Mouse (Mus musculus) CH12.LX (cell line): ENCODE results near the gene Muc13.

ENCODE experiments used
- CHD1 ChIP-seq: IDR thresholded peaks from 2 replicates; pipeline ENCODE4 v1.6.1; 2012; ENCODE audit warnings: low read depth, low read length, improper control_type of control experiment, inconsistent platforms
- CTCF ChIP-seq, 2 experiments: IDR thresholded peaks in 1 of 2; conservative IDR thresholded peaks in 1 of 2; 2 replicates each; pipeline ENCODE4 v1.5.1; 2011 to 2012; ENCODE audit warnings: low read depth in 2 of 2, low read length in 2 of 2, improper control_type of control experiment in 1 of 2, inconsistent platforms in 1 of 2, mild to moderate bottlenecking in 1 of 2, moderate library complexity in 1 of 2
- KAT2A ChIP-seq: IDR thresholded peaks from 2 replicates; pipeline ENCODE4 v1.6.1; 2012; ENCODE audit warnings: low read length, improper control_type of control experiment, inconsistent platforms; ENCODE audit not compliant: insufficient replicate concordance
- POLR2AphosphoS2 ChIP-seq: IDR thresholded peaks from 2 replicates; pipeline ENCODE4 v1.6.1; 2011; ENCODE audit warnings: low read depth, low read length, improper control_type of control experiment
- ZNF384 ChIP-seq: IDR thresholded peaks from 2 replicates; pipeline ENCODE4 v1.6.1; 2012; ENCODE audit warnings: low read depth, low read length, improper control_type of control experiment, inconsistent platforms

- TF ChIP-seq CTCF (conservative IDR thresholded peaks at IDR 0.05 in 1 of 2, IDR thresholded peaks at IDR 0.05 in 1 of 2; ENCODE audit: low read depth in 2 of 2, low read length in 2 of 2) (no peak), ZNF384 (no peak), CHD1 (no peak), POLR2AphosphoS2 (no peak), KAT2A (no peak)
Measured at GRCm38 (mm10) chr16:33782729-33783091, 11.1 kb upstream of the Muc13 start.
